Mouse (Mus musculus) ES-E14 (cell line): ENCODE measurements around the gene Prrg1.

Experiments
- CHD2 ChIP-seq: IDR thresholded peaks from 2 replicates; pipeline ENCODE4 v1.6.1; 2014; ENCODE audit warnings: mild to moderate bottlenecking, low read depth, low read length, inconsistent platforms
- HCFC1 ChIP-seq: IDR thresholded peaks from 2 replicates; pipeline ENCODE4 v1.6.1; 2012; ENCODE audit warnings: low read length, inconsistent platforms, borderline replicate concordance; ENCODE audit not compliant: insufficient read depth
- ZC3H11A ChIP-seq: IDR thresholded peaks from 2 replicates; pipeline ENCODE4 v1.6.1; 2012; ENCODE audit warnings: low read depth, mild to moderate bottlenecking, inconsistent platforms, low read length, borderline replicate concordance
- ZNF384 ChIP-seq: IDR thresholded peaks from 2 replicates; pipeline ENCODE4 v1.6.1; 2012; ENCODE audit warnings: low read depth, low read length, inconsistent platforms

GRCm38 (mm10) chrX:78547696-78548095 is 36.0 kb downstream of the Prrg1 start:
- TF ChIP-seq HCFC1 (no peak), ZC3H11A (no peak), ZNF384 (no peak), CHD2 (no peak)
